Mouse (Mus musculus) heart, embryonic 14.5 days (tissue): ENCODE measurements at regions not wholly inside any gene's neighbourhood (a gene's known extent, or its start where the extent isn't known, plus 50 kb on each side); places are given as distances from the start of the nearest gene placed in this dataset.

Experiments
- ATAC-seq: fragments of 200-750 bp; cut with Nextera tagmentation; 2 replicates; pipeline ENCODE4 v1.8.0; 2017; ENCODE audit warnings: low read depth, moderate TSS enrichment; ENCODE audit not compliant: insufficient number of reproducible peaks, insufficient read depth, low FRiP score
- H3K27ac ChIP-seq, 2 experiments: fragments of 200-500 bp in 1 of 2; fragments of 300-500 bp in 1 of 2; sonication (generic) in 1 of 2; replicated peaks in 1 of 2; 2 replicates each; pipeline ENCODE4 v1.5.1; 2012 to 2014; ENCODE audit warnings: low read depth in 2 of 2, low read length in 2 of 2, control low read depth in 1 of 2, mild to moderate bottlenecking in 1 of 2, mixed read lengths in 1 of 2; ENCODE audit not compliant: control insufficient read depth in 1 of 2, insufficient read depth in 1 of 2
- H3K27me3 ChIP-seq: fragments of 300-500 bp; sonication (generic); 2 replicates; pipeline ENCODE4 v1.6.1; 2014; ENCODE audit warnings: mild to moderate bottlenecking, low read length, control low read depth; ENCODE audit not compliant: control insufficient read depth, insufficient read depth
- H3K36me3 ChIP-seq: fragments of 300-500 bp; sonication (generic); 2 replicates; pipeline ENCODE4 v1.6.1; 2014; ENCODE audit warnings: mild to moderate bottlenecking, control low read depth, low read length, mixed read lengths; ENCODE audit not compliant: control insufficient read depth, insufficient read depth
- H3K4me1 ChIP-seq, 2 experiments: fragments of 200-500 bp in 1 of 2; fragments of 300-500 bp in 1 of 2; sonication (generic) in 1 of 2; 2 replicates each; pipeline ENCODE4 v1.6.1; 2012 to 2014; ENCODE audit warnings: low read length in 2 of 2, control low read depth in 1 of 2, mixed read lengths in 1 of 2; ENCODE audit not compliant: control insufficient read depth in 2 of 2, insufficient read depth in 2 of 2
- H3K4me2 ChIP-seq: fragments of 300-500 bp; sonication (generic); 2 replicates; pipeline ENCODE4 v1.6.1; 2014; ENCODE audit warnings: mild to moderate bottlenecking, low read length
- H3K4me3 ChIP-seq, 2 experiments: fragments of 200-500 bp in 1 of 2; fragments of 300-500 bp in 1 of 2; sonication (generic) in 1 of 2; 2 replicates each; pipeline ENCODE4 v1.5.1; 2012 to 2014; ENCODE audit warnings: low read length in 2 of 2, mild to moderate bottlenecking in 2 of 2, control low read depth in 1 of 2, low read depth in 1 of 2, moderate library complexity in 1 of 2; ENCODE audit not compliant: control insufficient read depth in 1 of 2, insufficient read depth in 1 of 2
- H3K9ac ChIP-seq: fragments of 300-500 bp; sonication (generic); 2 replicates; pipeline ENCODE4 v1.6.1; 2014; ENCODE audit warnings: mild to moderate bottlenecking, low read length
- H3K9me3 ChIP-seq: fragments of 300-500 bp; sonication (generic); 2 replicates; pipeline ENCODE4 v1.6.1; 2016; ENCODE audit warnings: low read length, control low read depth; ENCODE audit not compliant: control insufficient read depth
- WGBS: fragments of 180-500 bp; shearing (Covaris S2); extraction: QIAGEN DNeasy Blood & Tissue Kit; methylation state at CpG from one replicate; pipeline ENCODE4 v1.1.7; 2014; 5-methylcytosine and 5-hydroxymethylcytosine counted together

GRCm38 (mm10) chr11:71674319-71674718 lies 75.4 kb upstream of the Wscd1 start:
- 38% methylated on average over 5 of the region's 5 CpGs for WGBS
- no peak overlapping the region for H3K9ac ChIP-seq
- no peak overlapping the region for H3K27ac ChIP-seq
- ATAC-seq = no peak
- H3K4me1 ChIP-seq = peaks cover 0 to 2% of the 10 kb centered on the region in 2 experiments; a peak in 1 of 4 replicates
- no peak overlapping the region for H3K4me3 ChIP-seq
- no peaks in the 10 kb centered on the region for H3K36me3 ChIP-seq
- H3K27me3 ChIP-seq = no peaks in the 10 kb centered on the region
- no peaks in the 10 kb centered on the region for H3K9me3 ChIP-seq
- no peak overlapping the region for H3K4me2 ChIP-seq

- no peak for ATAC-seq
- H3K9ac ChIP-seq = no peak overlapping the region
Observed at GRCm38 (mm10) chr11:71675714-71676313, 73.9 kb upstream of the Wscd1 start.

GRCm38 (mm10) chr11:71697017-71697416 lies 52.7 kb upstream of the Wscd1 start:
- 32% methylated on average over 3 of the region's 3 CpGs for WGBS
- Histone ChIP-seq H3K4me3 (no peak overlapping the region), H3K9me3 (no peaks in the 10 kb centered on the region), H3K9ac (no peak overlapping the region), H3K4me2 (no peak overlapping the region), H3K27ac (no peak overlapping the region), H3K27me3 (no peaks in the 10 kb centered on the region), H3K4me1 (no peaks in the 10 kb centered on the region), H3K36me3 (no peaks in the 10 kb centered on the region)
- ATAC-seq = no peak

More at GRCm38 (mm10) chr11:71675714-71676313, 73.9 kb upstream of the Wscd1 start:
- no peak overlapping the region for H3K27ac ChIP-seq
- peaks cover 0 to 2% of the 10 kb centered on the region in 2 experiments; a peak in 1 of 4 replicates for H3K4me1 ChIP-seq
- no peaks in the 10 kb centered on the region for H3K36me3 ChIP-seq
- WGBS = 59% methylated on average over 3 of the region's 3 CpGs
- no peaks in the 10 kb centered on the region for H3K27me3 ChIP-seq
- no peak overlapping the region for H3K4me2 ChIP-seq
- no peak overlapping the region for H3K4me3 ChIP-seq
- H3K9me3 ChIP-seq = no peaks in the 10 kb centered on the region

- Histone ChIP-seq H3K4me3 (no peak overlapping the region), H3K9ac (no peak overlapping the region), H3K27ac (no peak overlapping the region), H3K4me1 (no peaks in the 10 kb centered on the region), H3K36me3 (no peaks in the 10 kb centered on the region), H3K27me3 (no peaks in the 10 kb centered on the region), H3K9me3 (no peaks in the 10 kb centered on the region), H3K4me2 (no peak overlapping the region)
- WGBS = 88% methylated on average over 4 of the region's 4 CpGs
- ATAC-seq = no peak
Observed at GRCm38 (mm10) chr11:71698836-71699235, 50.9 kb upstream of the Wscd1 start.
